Mouse (Mus musculus): ENCODE data around the gene B4galt5.

DNA sequence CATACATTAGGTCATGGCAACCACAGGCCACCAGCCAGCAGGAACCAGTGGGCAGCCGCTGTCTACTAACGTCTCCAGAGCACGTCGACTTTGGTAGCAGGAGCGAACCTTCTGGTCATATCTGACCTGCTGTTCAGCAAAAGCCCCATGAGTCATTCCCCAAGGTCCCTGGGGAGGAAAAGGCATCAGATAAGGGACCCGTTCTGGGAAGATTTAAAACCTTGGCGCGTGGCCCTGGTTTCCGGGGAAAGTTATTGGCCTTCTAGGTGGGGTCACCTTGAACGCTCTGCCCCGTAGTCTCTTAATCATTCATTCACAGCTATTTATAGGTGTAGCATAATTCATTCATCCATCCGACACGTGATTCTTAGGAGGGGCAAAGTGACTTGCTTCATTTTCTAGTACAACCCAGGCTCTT lies 34.7 kb upstream of the B4galt5 start:
- TF ChIP-seq POLR2A (IDR thresholded peaks at IDR 0.05; ENCODE audit: borderline replicate concordance, insufficient read depth, low read length) (no peak), CTCF (IDR thresholded peaks at IDR 0.05; ENCODE audit: borderline replicate concordance, insufficient read depth, low read depth, low read length) (no peak)
